Mouse (Mus musculus): ENCODE results near the gene Tssk6. TPM values are rescaled to one million over a fixed set of nuclear protein-coding genes. Genes with fewer than 3 reads are reported as not detected.

Gene Tssk6
- total RNA-seq (2021) (under 1 TPM; 0.16 to 0.23 TPM), polyA plus RNA-seq (2012; rRNA removed) (0.23 and 0.49 TPM in 2 replicates)
- long read RNA-seq, partial matches to known transcripts: 0 of 1 reads
- long read RNA-seq, other reads (novel, unspliced or antisense): 0 of 1 reads

GRCm38 (mm10) chr8:69902163-69903062 lies at the start of gene Tssk6, which contains the start of the genes Ndufa13 and Yjefn3:
TSS of gene Tssk6 (plus strand) at chr8:69902184.
TSS of gene Ndufa13 (minus strand) at chr8:69902558.
TSS of gene Yjefn3 (minus strand) at chr8:69902712.
- Histone ChIP-seq H3K4me1 (ENCODE audit: control insufficient read depth, insufficient read depth, low read length) (peaks cover 6% of the 10 kb centered on the region), H3K4me3 (peak within 1 kb of the TSS; percentile 77), H3K27ac (peak within 1 kb of the TSS; percentile 98), H3K79me2 (replicated peaks; ENCODE audit: control insufficient read depth, insufficient read depth, low read length) (no peaks in the 10 kb centered on the region; the same call in 1 of the 2 replicates), H3K36me3 (ENCODE audit: control insufficient read depth, insufficient read depth, low read length) (no peaks in the 10 kb centered on the region), H3K27me3 (ENCODE audit: control insufficient read depth, insufficient read depth, low read length) (no peaks in the 10 kb centered on the region), H3K9ac (ENCODE audit: low read depth, low read length) (peak within 1 kb of the TSS; percentile 86)
- 5% methylated on average over 89 of the region's 89 CpGs for WGBS
- intact Hi-C loops (cut with DNase I): loop anchor here (5.0 kb wide), 3 partner anchors 95 to 310 kb away; partner anchors contain the start of genes Gatad2a and Slc25a42
- peak; percentile 56 to 66 for DNase-seq
- no peak for TF ChIP-seq EP300 (IDR thresholded peaks at IDR 0.05; ENCODE audit: insufficient read depth, low read depth, low read length)
- TF ChIP-seq POLR2A (IDR thresholded peaks at IDR 0.05; ENCODE audit: insufficient read depth, low read depth, low read length): no peak
- no peak for TF ChIP-seq CTCF (IDR thresholded peaks at IDR 0.05)

DNA sequence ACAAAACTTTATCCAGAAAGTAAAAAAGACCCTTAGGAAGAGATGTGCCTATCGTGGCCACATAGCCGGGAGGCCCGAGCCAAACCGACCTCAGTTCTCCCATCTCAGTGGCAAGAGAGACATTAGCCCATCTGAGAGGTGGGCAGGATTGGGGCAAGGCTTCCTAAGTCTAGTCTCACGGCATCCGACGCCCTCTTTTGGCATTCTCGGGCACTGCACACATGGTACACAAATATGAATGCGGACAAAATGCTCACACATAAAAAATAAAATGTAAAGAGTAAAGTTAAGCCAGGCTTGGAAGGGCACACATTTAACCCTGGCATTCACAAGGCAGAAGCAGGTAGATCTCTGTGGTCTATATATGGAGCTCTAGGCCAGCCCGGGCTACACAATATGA lies 48.1 kb upstream of the Tssk6 start:
- H3K27me3 ChIP-seq (ENCODE audit: control insufficient read depth, insufficient read depth, low read length): no peaks in the 10 kb centered on the region
- H3K4me1 ChIP-seq (ENCODE audit: control insufficient read depth, insufficient read depth, low read length): peaks cover 1% of the 10 kb centered on the region; the same call in 1 of the 2 replicates
- TF ChIP-seq POLR2A (IDR thresholded peaks at IDR 0.05; ENCODE audit: insufficient read depth, low read depth, low read length): no peak
- TF ChIP-seq CTCF (IDR thresholded peaks at IDR 0.05): no peak
- no peak for TF ChIP-seq EP300 (IDR thresholded peaks at IDR 0.05; ENCODE audit: insufficient read depth, low read depth, low read length)
- H3K36me3 ChIP-seq (ENCODE audit: control insufficient read depth, insufficient read depth, low read length): no peaks in the 10 kb centered on the region
- intact Hi-C loops (cut with DNase I): no loop called here
- no peak for DNase-seq
- no peaks in the 10 kb centered on the region for H3K79me2 ChIP-seq (replicated peaks; ENCODE audit: control insufficient read depth, insufficient read depth, low read length)
- 92% methylated on average over 10 of the region's 10 CpGs for WGBS
- H3K27ac ChIP-seq: no peak overlapping the region
- no peak overlapping the region for H3K9ac ChIP-seq (ENCODE audit: low read depth, low read length)
- H3K4me3 ChIP-seq: no peak overlapping the region

DNA sequence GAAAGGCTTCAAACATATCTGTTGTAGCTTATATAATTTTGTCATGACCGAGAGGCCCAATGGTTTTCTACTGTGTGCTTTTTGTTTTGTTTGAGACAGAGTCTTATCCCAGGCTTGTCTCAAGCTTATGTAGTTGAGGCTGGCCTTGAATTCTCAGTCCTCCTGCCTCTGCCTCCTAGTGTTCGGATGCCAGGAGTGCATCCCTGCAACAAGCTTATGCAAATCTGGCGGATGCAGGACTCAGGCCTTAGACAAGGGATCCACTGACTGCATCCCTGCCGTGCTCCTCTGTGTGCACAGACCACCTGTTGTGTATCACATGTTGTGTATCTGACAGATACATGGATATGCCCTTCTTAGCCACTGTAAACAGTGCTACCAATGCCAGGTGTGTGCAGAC lies 41.2 kb upstream of the Tssk6 start:
- DNase-seq: no peak
- no peak overlapping the region for H3K27ac ChIP-seq
- intact Hi-C loops (cut with DNase I): no loop called here
- H3K4me3 ChIP-seq: no peak overlapping the region
- H3K4me1 ChIP-seq (ENCODE audit: control insufficient read depth, insufficient read depth, low read length): no peaks in the 10 kb centered on the region
- no peak overlapping the region for H3K9ac ChIP-seq (ENCODE audit: low read depth, low read length)
- no peaks in the 10 kb centered on the region for H3K36me3 ChIP-seq (ENCODE audit: control insufficient read depth, insufficient read depth, low read length)
- H3K79me2 ChIP-seq (replicated peaks; ENCODE audit: control insufficient read depth, insufficient read depth, low read length): no peaks in the 10 kb centered on the region
- no peak for TF ChIP-seq POLR2A (IDR thresholded peaks at IDR 0.05; ENCODE audit: insufficient read depth, low read depth, low read length)
- no peak for TF ChIP-seq EP300 (IDR thresholded peaks at IDR 0.05; ENCODE audit: insufficient read depth, low read depth, low read length)
- peak; percentile 38 for TF ChIP-seq CTCF (IDR thresholded peaks at IDR 0.05)
- 66% methylated on average over 4 of the region's 4 CpGs for WGBS
- no peaks in the 10 kb centered on the region for H3K27me3 ChIP-seq (ENCODE audit: control insufficient read depth, insufficient read depth, low read length)

DNA sequence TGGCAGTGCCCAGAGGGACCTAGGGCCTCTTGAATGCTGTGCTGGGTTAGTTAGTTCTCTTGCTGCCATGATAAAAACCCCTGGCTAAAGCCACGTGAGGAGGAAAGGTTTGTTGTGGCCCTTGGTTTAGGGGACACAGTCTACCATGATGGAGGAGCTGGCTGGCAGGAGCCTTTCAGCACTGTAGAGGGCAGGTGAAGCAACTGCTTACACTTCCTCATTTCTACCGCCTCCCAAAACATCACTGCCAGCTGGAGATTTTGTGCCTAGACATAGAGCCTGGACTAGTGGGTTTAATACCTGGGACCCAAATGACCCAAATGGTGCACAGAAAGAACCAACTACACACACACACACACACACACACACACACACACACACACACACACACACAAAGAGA lies 40.7 kb upstream of the Tssk6 start:
- Histone ChIP-seq H3K4me3 (no peak overlapping the region), H3K9ac (ENCODE audit: low read depth, low read length) (no peak overlapping the region), H3K79me2 (replicated peaks; ENCODE audit: control insufficient read depth, insufficient read depth, low read length) (no peaks in the 10 kb centered on the region), H3K4me1 (ENCODE audit: control insufficient read depth, insufficient read depth, low read length) (no peaks in the 10 kb centered on the region), H3K27me3 (ENCODE audit: control insufficient read depth, insufficient read depth, low read length) (no peaks in the 10 kb centered on the region), H3K36me3 (ENCODE audit: control insufficient read depth, insufficient read depth, low read length) (no peaks in the 10 kb centered on the region), H3K27ac (no peak overlapping the region)
- no peak for DNase-seq
- 67% methylated on average over 2 of the region's 2 CpGs for WGBS
- TF ChIP-seq EP300 (IDR thresholded peaks at IDR 0.05; ENCODE audit: insufficient read depth, low read depth, low read length): no peak
- TF ChIP-seq POLR2A (IDR thresholded peaks at IDR 0.05; ENCODE audit: insufficient read depth, low read depth, low read length): no peak
- TF ChIP-seq CTCF (IDR thresholded peaks at IDR 0.05): no peak
- intact Hi-C loops (cut with DNase I): no loop called here

DNA sequence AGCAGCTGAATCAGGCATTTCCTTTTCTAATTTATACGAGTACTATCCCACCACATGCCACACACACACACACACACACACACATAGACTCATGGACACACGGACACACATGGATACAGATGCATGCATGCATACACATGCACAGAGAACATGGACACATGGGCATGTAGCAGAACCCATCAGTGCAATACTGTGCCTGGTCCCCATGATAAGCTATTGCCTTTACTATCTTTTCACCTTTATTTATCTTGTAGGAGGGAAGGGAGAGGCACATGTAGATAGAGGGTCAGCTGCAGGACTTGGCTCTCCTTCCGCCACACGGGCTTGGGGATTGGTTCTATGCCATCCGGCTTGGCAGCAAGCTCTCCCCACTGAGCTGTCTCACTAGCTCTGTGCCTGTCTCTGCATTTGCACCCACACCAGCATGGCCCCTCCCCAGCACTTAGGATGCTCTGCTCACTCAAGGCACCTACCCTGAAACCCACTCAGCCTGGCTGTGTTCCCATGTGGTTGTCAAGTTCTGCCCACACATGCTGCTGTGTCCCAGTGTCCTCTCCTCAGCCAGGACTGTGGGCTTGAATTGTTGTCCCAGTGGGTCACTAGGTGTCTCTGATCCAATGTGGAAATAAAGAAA lies 38.5 kb upstream of the Tssk6 start:
- no peak overlapping the region for H3K4me3 ChIP-seq
- H3K79me2 ChIP-seq (replicated peaks; ENCODE audit: control insufficient read depth, insufficient read depth, low read length): no peaks in the 10 kb centered on the region
- no peaks in the 10 kb centered on the region for H3K36me3 ChIP-seq (ENCODE audit: control insufficient read depth, insufficient read depth, low read length)
- WGBS: 51% methylated on average over 5 of the region's 5 CpGs
- intact Hi-C loops (cut with DNase I): no loop called here
- TF ChIP-seq EP300 (IDR thresholded peaks at IDR 0.05; ENCODE audit: insufficient read depth, low read depth, low read length): no peak
- no peak for TF ChIP-seq POLR2A (IDR thresholded peaks at IDR 0.05; ENCODE audit: insufficient read depth, low read depth, low read length)
- DNase-seq: peak in 1 of 2 experiments; percentile 28
- H3K27ac ChIP-seq: no peak overlapping the region
- H3K4me1 ChIP-seq (ENCODE audit: control insufficient read depth, insufficient read depth, low read length): peaks cover 2% of the 10 kb centered on the region; the same call in 1 of the 2 replicates
- no peaks in the 10 kb centered on the region for H3K27me3 ChIP-seq (ENCODE audit: control insufficient read depth, insufficient read depth, low read length)
- no peak overlapping the region for H3K9ac ChIP-seq (ENCODE audit: low read depth, low read length)

Measured in heart, adult 2 months (tissue).